Mouse (Mus musculus): ENCODE data around the gene Pgm1. TPM values are rescaled to one million over a fixed set of nuclear protein-coding genes. Genes with fewer than 3 reads are reported as not detected.

The Pgm1 gene
- total and polyA plus RNA-seq, 3 experiments = 6.7 to 28.6 TPM; not detected in 1

DNA sequence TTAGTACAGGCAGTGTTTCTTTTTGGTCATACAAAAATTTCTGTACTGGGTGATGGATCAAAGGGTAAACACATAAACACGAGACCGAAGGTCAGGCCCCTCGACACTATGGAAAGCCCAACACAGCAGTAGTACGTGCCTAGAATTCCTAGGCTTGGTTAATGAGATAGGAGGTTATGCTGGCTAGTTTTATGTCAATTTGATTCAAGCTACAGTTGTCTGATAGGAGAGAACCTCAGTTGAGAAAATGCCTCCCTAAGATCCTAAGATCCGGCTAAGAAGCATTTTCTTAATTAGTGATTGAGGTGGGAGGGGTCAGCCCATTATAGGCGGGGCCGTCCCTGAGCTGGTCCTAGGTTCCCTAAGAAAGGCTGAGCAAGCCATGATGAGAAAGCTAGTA, 72.6 kb downstream of the Pgm1 start:
- Histone ChIP-seq H3K79me2 (ENCODE audit: control insufficient read depth, insufficient read depth, low read length, poor library complexity) (no peaks in the 10 kb centered on the region), H3K36me3 (ENCODE audit: control insufficient read depth in 1 of 2, insufficient read depth in 2 of 2, low read length in 2 of 2) (no peaks in the 10 kb centered on the region), H3K9me3 (replicated peaks; ENCODE audit: insufficient read depth, low read length) (no peaks in the 10 kb centered on the region), H3K4me1 (ENCODE audit: control insufficient read depth in 1 of 2, insufficient read depth in 2 of 2, low read length in 2 of 2) (no peaks in the 10 kb centered on the region), H3K27me3 (ENCODE audit: control insufficient read depth in 1 of 2, insufficient read depth in 2 of 2, low read length in 2 of 2) (no peaks in the 10 kb centered on the region), H3K27ac (ENCODE audit: control insufficient read depth, low read depth, low read length) (no peak overlapping the region), H3K9ac (ENCODE audit: control insufficient read depth, low read depth, low read length, poor library complexity, severe bottlenecking) (no peak overlapping the region), H3K4me3 (ENCODE audit: control insufficient read depth in 1 of 2, insufficient read depth in 1 of 2, low read depth in 2 of 2, low read length in 2 of 2) (no peak overlapping the region)
- no peak for TF ChIP-seq NELFE (IDR thresholded peaks at IDR 0.05; ENCODE audit: low read depth, low read length)
- no peak for TF ChIP-seq MAZ (IDR thresholded peaks at IDR 0.05; ENCODE audit: low read depth, low read length)
- no peak for TF ChIP-seq CHD2 (IDR thresholded peaks at IDR 0.05; ENCODE audit: low read length)
- no peak for DNase-seq (ENCODE audit: low read depth, low spot score)

DNA sequence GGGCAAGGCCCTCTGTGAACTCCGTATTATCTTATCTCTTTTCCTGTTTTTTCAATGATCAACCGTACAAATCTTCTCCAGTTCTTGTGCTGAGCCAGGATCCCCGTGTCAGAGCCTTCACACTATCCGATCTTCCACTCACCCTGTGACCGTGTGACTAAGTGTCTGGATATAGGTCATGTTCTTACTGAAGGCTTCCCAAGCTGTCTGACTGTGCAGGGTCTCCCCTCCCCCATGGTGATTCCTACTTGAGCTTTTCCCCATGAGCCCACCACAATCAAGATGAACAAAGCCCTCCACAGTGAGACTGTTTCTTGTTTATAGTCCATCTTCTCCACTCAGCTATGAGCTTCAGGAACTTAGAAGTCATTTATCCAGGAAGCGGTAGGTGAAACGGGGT, 78.5 kb downstream of the Pgm1 start:
- TF ChIP-seq TBP (IDR thresholded peaks at IDR 0.05; ENCODE audit: low read depth, low read length) (no peak), CHD2 (IDR thresholded peaks at IDR 0.05; ENCODE audit: low read length) (no peak), MYC (IDR thresholded peaks at IDR 0.05; ENCODE audit: low read depth, low read length) (no peak), HCFC1 (IDR thresholded peaks at IDR 0.05; ENCODE audit: low read depth, low read length) (no peak), EP300 (IDR thresholded peaks at IDR 0.05; ENCODE audit: low read depth in 1 of 2, low read length in 2 of 2) (no peak), SMC3 (IDR thresholded peaks at IDR 0.05; ENCODE audit: low read depth, low read length) (no peak), GATA1 (IDR thresholded peaks at IDR 0.05; ENCODE audit: low read depth, low read length) (no peak), USF2 (IDR thresholded peaks at IDR 0.05; ENCODE audit: borderline replicate concordance in 1 of 2, insufficient read depth in 1 of 2, low read depth in 1 of 2, low read length in 2 of 2) (no peak), CHD1 (IDR thresholded peaks at IDR 0.05; ENCODE audit: low read depth, low read length) (no peak)
- no peaks in the 10 kb centered on the region for H3K9me3 ChIP-seq (replicated peaks; ENCODE audit: insufficient read depth, low read length)
- H3K9ac ChIP-seq (ENCODE audit: control insufficient read depth, low read depth, low read length, poor library complexity, severe bottlenecking) = no peak overlapping the region
- no peak overlapping the region for H3K27ac ChIP-seq (ENCODE audit: control insufficient read depth, low read depth, low read length)
- H3K27me3 ChIP-seq (ENCODE audit: control insufficient read depth in 1 of 2, insufficient read depth in 2 of 2, low read length in 2 of 2) = no peaks in the 10 kb centered on the region
- H3K4me3 ChIP-seq (ENCODE audit: control insufficient read depth in 1 of 2, insufficient read depth in 1 of 2, low read depth in 2 of 2, low read length in 2 of 2) = no peak overlapping the region
- no peaks in the 10 kb centered on the region for H3K36me3 ChIP-seq (ENCODE audit: control insufficient read depth in 1 of 2, insufficient read depth in 2 of 2, low read length in 2 of 2)
- no peak for DNase-seq (ENCODE audit: low read depth, low spot score)
- no peaks in the 10 kb centered on the region for H3K4me1 ChIP-seq (ENCODE audit: control insufficient read depth in 1 of 2, insufficient read depth in 2 of 2, low read length in 2 of 2)
- no peaks in the 10 kb centered on the region for H3K79me2 ChIP-seq (ENCODE audit: control insufficient read depth, insufficient read depth, low read length, poor library complexity)

DNA sequence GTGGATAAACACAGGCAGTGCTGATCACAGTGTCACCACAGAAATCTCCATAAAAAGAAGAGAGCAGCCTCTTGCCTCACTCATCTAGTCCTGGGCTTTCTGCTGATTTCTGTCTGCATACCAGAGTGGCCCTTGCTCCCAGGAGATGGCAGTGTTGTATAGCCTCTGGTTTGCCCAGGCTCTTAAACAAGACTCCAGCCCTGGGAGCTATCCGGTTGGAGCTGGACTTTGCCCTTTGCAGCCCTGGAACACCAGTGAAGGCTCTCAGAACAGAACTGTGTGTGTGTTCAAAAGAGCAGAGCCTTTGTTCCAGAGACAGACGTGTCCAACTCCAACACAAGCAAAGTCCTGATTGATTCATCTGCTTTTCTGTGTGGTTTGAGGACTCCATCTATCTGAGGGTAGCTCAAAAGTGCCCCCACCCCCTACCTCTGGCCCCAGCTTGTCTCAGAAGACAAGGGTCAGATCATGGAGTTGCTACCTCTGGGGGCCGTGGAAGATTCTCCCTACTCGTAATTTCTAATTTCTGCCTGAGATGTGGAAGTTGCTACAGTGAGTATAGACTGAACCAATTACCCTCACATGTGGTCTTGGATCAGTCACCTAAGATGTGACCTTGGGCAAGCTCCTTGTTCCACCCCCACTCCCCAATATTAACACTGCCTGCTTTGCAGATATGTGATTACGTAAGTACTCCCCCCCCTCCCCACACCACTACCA, 79.3 kb downstream of the Pgm1 start:
- DNase-seq (ENCODE audit: low read depth, low spot score) = no peak

More for the DNA sequence above, 79.3 kb downstream of the Pgm1 start:
- no peaks in the 10 kb centered on the region for H3K27me3 ChIP-seq (ENCODE audit: control insufficient read depth in 1 of 2, insufficient read depth in 2 of 2, low read length in 2 of 2)
- no peak overlapping the region for H3K9ac ChIP-seq (ENCODE audit: control insufficient read depth, low read depth, low read length, poor library complexity, severe bottlenecking)
- H3K36me3 ChIP-seq (ENCODE audit: control insufficient read depth in 1 of 2, insufficient read depth in 2 of 2, low read length in 2 of 2) = no peaks in the 10 kb centered on the region
- H3K79me2 ChIP-seq (ENCODE audit: control insufficient read depth, insufficient read depth, low read length, poor library complexity) = no peaks in the 10 kb centered on the region
- H3K4me1 ChIP-seq (ENCODE audit: control insufficient read depth in 1 of 2, insufficient read depth in 2 of 2, low read length in 2 of 2) = no peaks in the 10 kb centered on the region
- H3K27ac ChIP-seq (ENCODE audit: control insufficient read depth, low read depth, low read length) = no peak overlapping the region
- TF ChIP-seq GATA1 (IDR thresholded peaks at IDR 0.05; ENCODE audit: low read depth, low read length) = no peak
- peak in 1 of 3 experiments; percentile 17; a peak in 2 of 6 replicates for TF ChIP-seq CTCF (IDR thresholded peaks at IDR 0.05 in 2 of 3, conservative IDR thresholded peaks at IDR 0.05 in 1 of 3; ENCODE audit: control insufficient read depth in 1 of 3, insufficient read depth in 1 of 3, low read depth in 2 of 3, low read length in 3 of 3, poor library complexity in 1 of 3, severe bottlenecking in 1 of 3)
- TF ChIP-seq NRF1 (IDR thresholded peaks at IDR 0.05; ENCODE audit: insufficient read depth, low read depth, low read length, poor library complexity, severe bottlenecking) = no peak
- TF ChIP-seq CHD1 (IDR thresholded peaks at IDR 0.05; ENCODE audit: low read depth, low read length) = no peak
- TF ChIP-seq TCF12 (IDR thresholded peaks at IDR 0.05; ENCODE audit: low read depth, low read length) = no peak
- TF ChIP-seq SMC3 (IDR thresholded peaks at IDR 0.05; ENCODE audit: low read depth, low read length) = 0 out of 2 replicates have a peak, but pooled peaks have one; percentile 14
- peak; percentile 24 for TF ChIP-seq RAD21 (IDR thresholded peaks at IDR 0.05; ENCODE audit: low read depth, low read length)
- H3K4me3 ChIP-seq (ENCODE audit: control insufficient read depth in 1 of 2, insufficient read depth in 1 of 2, low read depth in 2 of 2, low read length in 2 of 2) = no peak overlapping the region
- H3K9me3 ChIP-seq (replicated peaks; ENCODE audit: insufficient read depth, low read length) = no peaks in the 10 kb centered on the region
